ENCODE assay signal across 28 mouse cellular contexts in the genomic region with DNA sequence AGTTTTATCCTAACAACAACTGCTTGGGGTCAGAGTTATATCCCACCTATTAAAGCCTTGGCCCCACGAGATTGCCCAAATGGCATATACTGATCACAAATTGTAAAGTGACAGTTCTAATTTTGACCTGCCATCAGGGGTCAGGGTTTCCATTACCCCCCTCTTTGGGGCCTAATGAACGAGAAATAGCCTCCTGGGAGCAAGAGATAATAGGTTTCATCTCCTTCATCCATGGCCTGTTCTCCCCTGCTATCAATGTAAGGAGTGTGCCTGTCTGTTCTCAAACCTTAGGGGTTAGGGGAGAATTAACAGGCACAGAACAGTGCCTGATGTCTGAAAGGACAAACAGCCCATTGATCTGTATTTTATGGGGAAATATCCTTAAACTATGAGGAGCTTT. TPM values are rescaled to one million over a fixed set of nuclear protein-coding genes. Genes with fewer than 3 reads are reported as not detected.
DNase-seq lines count a peak whose midpoint lies in the region; ATAC-seq and TF ChIP-seq lines count a peak whose summit lies in the region.
"Had no signal": no experiment of that assay in that cellular context is flagged by ENCODE, and none has a peak within 500 bp of the region (broad histone marks: within the 10 kb centered on the region; RNA-seq: fewer than 3 reads in every experiment).

No protein-coding gene starts in this region.

- H3K4me2 ChIP-seq in hindbrain, embryonic 11.5 days (replicated peaks; ENCODE audit: low read depth, low read length), result no peak overlapping the region
- H3K4me2 ChIP-seq in hindbrain, embryonic 12.5 days (replicated peaks), result no peak overlapping the region
- no peak overlapping the region for H3K4me2 ChIP-seq in liver, embryonic 15.5 days
- H3K4me2 ChIP-seq: embryonic facial prominence, embryonic 12.5 days; embryonic facial prominence, embryonic 15.5 days; heart, embryonic 13.5 days; hindbrain, embryonic 13.5 days had no signal

- no peaks in the 10 kb centered on the region; the same call in 1 of the 2 replicates for H3K9me3 ChIP-seq in hindbrain, embryonic 11.5 days (ENCODE audit: control insufficient read depth, low read length)
- H3K9me3 ChIP-seq in hindbrain, embryonic 12.5 days (replicated peaks), result no peaks in the 10 kb centered on the region
- no peaks in the 10 kb centered on the region for H3K9me3 ChIP-seq in liver, embryonic 15.5 days (replicated peaks)
- H3K9me3 ChIP-seq in embryonic facial prominence, embryonic 10.5 days, result no peaks in the 10 kb centered on the region
- H3K9me3 ChIP-seq: embryonic facial prominence, embryonic 12.5 days; embryonic facial prominence, embryonic 15.5 days; G1E; heart, embryonic 10.5 days; heart, embryonic 13.5 days; hindbrain, embryonic 13.5 days had no signal

- H3K9ac ChIP-seq in hindbrain, embryonic 11.5 days (ENCODE audit: low read depth, low read length), result no peak overlapping the region
- H3K9ac ChIP-seq in hindbrain, embryonic 12.5 days, result no peak overlapping the region
- no peak overlapping the region for H3K9ac ChIP-seq in liver, embryonic 15.5 days
- H3K9ac ChIP-seq: embryonic facial prominence, embryonic 12.5 days; embryonic facial prominence, embryonic 15.5 days; forebrain, postnatal 0 days; heart, embryonic 13.5 days; hindbrain, embryonic 13.5 days had no signal

- H3K27me3 ChIP-seq in hindbrain, embryonic 11.5 days (ENCODE audit: control insufficient read depth, insufficient read depth, low read length), result no peaks in the 10 kb centered on the region
- no peaks in the 10 kb centered on the region for H3K27me3 ChIP-seq in hindbrain, embryonic 12.5 days
- H3K27me3 ChIP-seq in spleen, adult 2 months (ENCODE audit: control insufficient read depth, insufficient read depth, low read length), result no peaks in the 10 kb centered on the region
- no peaks in the 10 kb centered on the region for H3K27me3 ChIP-seq in liver, embryonic 15.5 days
- H3K27me3 ChIP-seq in embryonic facial prominence, embryonic 10.5 days (replicated peaks; ENCODE audit: low read depth, poor library complexity, severe bottlenecking), result no peaks in the 10 kb centered on the region
- H3K27me3 ChIP-seq: CH12.LX; embryonic facial prominence, embryonic 12.5 days; embryonic facial prominence, embryonic 15.5 days; heart, embryonic 13.5 days; hindbrain, embryonic 13.5 days had no signal

- no peak overlapping the region for H3K4me3 ChIP-seq in hindbrain, embryonic 11.5 days (ENCODE audit: low read depth, low read length)
- H3K4me3 ChIP-seq in hindbrain, embryonic 12.5 days, result no peak overlapping the region
- H3K4me3 ChIP-seq in spleen, adult 2 months (ENCODE audit: extremely low read depth, insufficient read depth, insufficient read length), result no peak overlapping the region
- no peak overlapping the region for H3K4me3 ChIP-seq in liver, embryonic 15.5 days (replicated peaks)
- no peak overlapping the region for H3K4me3 ChIP-seq in lung, adult 2 months (replicated peaks; ENCODE audit: extremely low read depth, low read depth, low read length)
- no peak overlapping the region for H3K4me3 ChIP-seq in embryonic facial prominence, embryonic 10.5 days
- H3K4me3 ChIP-seq: embryonic facial prominence, embryonic 12.5 days; embryonic facial prominence, embryonic 15.5 days; gastrocnemius, adult 2 months; heart, embryonic 10.5 days; heart, embryonic 13.5 days; hindbrain, embryonic 13.5 days had no signal

- DNase-seq in hindbrain, embryonic 11.5 days (ENCODE audit: low spot score), result no peak
- no peak for DNase-seq in spleen, adult 2 months (ENCODE audit: low read depth in 1 of 2, low spot score in 2 of 2)
- DNase-seq in spleen, postnatal 14 days (ENCODE audit: low spot score in 2 of 2), result no peak
- DNase-seq in lung, adult 2 months, result no peak
- no peak for DNase-seq in embryonic facial prominence, embryonic 10.5 days (ENCODE audit: low spot score)
- DNase-seq: adrenal gland, postnatal 10 days; adrenal gland, postnatal 36 days; cerebellum, adult 18-20 months; cerebellum, adult 9-10 months; cerebellum, postnatal 14 days; forebrain, postnatal 0 days; gastrocnemius, adult 2 months; gastrocnemius, postnatal 14 days; heart, adult 18-20 months; heart, postnatal 14 days; heart, postnatal 4 days had no signal

- ATAC-seq in hindbrain, embryonic 11.5 days (ENCODE audit: low FRiP score), result peak; percentile 49; the same call in 1 of the 2 replicates
- ATAC-seq in hindbrain, embryonic 12.5 days (ENCODE audit: low FRiP score), result no peak
- peak; percentile 40; the same call in 1 of the 2 replicates for ATAC-seq in liver, embryonic 15.5 days (ENCODE audit: insufficient read depth)
- ATAC-seq: activated CD4-positive, CD25-positive, alpha-beta regulatory T cell, adult 4 months; forebrain, embryonic 14.5 days; forebrain, postnatal 0 days; hindbrain, embryonic 16.5 days had no signal

- 32% methylated on average over 2 of the region's 2 CpGs for WGBS in hindbrain, embryonic 11.5 days
- 35% methylated on average over 2 of the region's 2 CpGs for WGBS in hindbrain, embryonic 12.5 days
- 70% methylated on average over 2 of the region's 2 CpGs for WGBS in spleen, adult 2 months
- 30% methylated on average over 2 of the region's 2 CpGs for WGBS in liver, embryonic 15.5 days (ENCODE audit: insufficient replicate concordance)
- WGBS in lung, adult 2 months, result 63% methylated on average over 2 of the region's 2 CpGs
- WGBS in embryonic facial prominence, embryonic 10.5 days, result 46% methylated on average over 2 of the region's 2 CpGs

- H3K4me1 ChIP-seq in hindbrain, embryonic 11.5 days (replicated peaks; ENCODE audit: control insufficient read depth, insufficient read depth, low read length), result no peaks in the 10 kb centered on the region
- peaks cover 2% of the 10 kb centered on the region for H3K4me1 ChIP-seq in hindbrain, embryonic 12.5 days
- H3K4me1 ChIP-seq in spleen, adult 2 months (ENCODE audit: control insufficient read depth, insufficient read depth, insufficient read length), result peaks cover 10% of the 10 kb centered on the region; the same call in 1 of the 2 replicates
- peaks cover 4% of the 10 kb centered on the region; the same call in 1 of the 2 replicates for H3K4me1 ChIP-seq in liver, embryonic 15.5 days (replicated peaks)
- no peaks in the 10 kb centered on the region for H3K4me1 ChIP-seq in lung, adult 2 months (ENCODE audit: control insufficient read depth, insufficient read depth, low read length)
- H3K4me1 ChIP-seq in embryonic facial prominence, embryonic 10.5 days, result peaks cover 3% of the 10 kb centered on the region
- H3K4me1 ChIP-seq: embryonic facial prominence, embryonic 12.5 days; embryonic facial prominence, embryonic 15.5 days; heart, embryonic 13.5 days had no signal

- no peak for TF ChIP-seq POLR2A in spleen, adult 2 months (IDR thresholded peaks at IDR 0.05; ENCODE audit: low read depth, low read length)
- no peak for TF ChIP-seq POLR2A in lung, adult 2 months (IDR thresholded peaks at IDR 0.05; ENCODE audit: borderline replicate concordance, extremely low read depth, low read depth, low read length)

- H3K36me3 ChIP-seq in hindbrain, embryonic 11.5 days (ENCODE audit: control insufficient read depth, insufficient read depth, low read length), result no peaks in the 10 kb centered on the region
- no peaks in the 10 kb centered on the region for H3K36me3 ChIP-seq in hindbrain, embryonic 12.5 days
- no peaks in the 10 kb centered on the region for H3K36me3 ChIP-seq in spleen, adult 2 months (ENCODE audit: control insufficient read depth, insufficient read depth, low read length)
- H3K36me3 ChIP-seq in liver, embryonic 15.5 days (replicated peaks), result no peaks in the 10 kb centered on the region
- H3K36me3 ChIP-seq in embryonic facial prominence, embryonic 10.5 days (replicated peaks), result no peaks in the 10 kb centered on the region
- H3K36me3 ChIP-seq: embryonic facial prominence, embryonic 12.5 days; embryonic facial prominence, embryonic 15.5 days; G1E; heart, embryonic 10.5 days; heart, embryonic 13.5 days; hindbrain, embryonic 13.5 days had no signal

- no peak overlapping the region for H3K27ac ChIP-seq in hindbrain, embryonic 11.5 days (ENCODE audit: low read depth, low read length)
- H3K27ac ChIP-seq in hindbrain, embryonic 12.5 days, result no peak overlapping the region
- peak overlapping the region; percentile 29; the same call in 1 of the 2 replicates for H3K27ac ChIP-seq in spleen, adult 2 months (ENCODE audit: insufficient read depth, low read length)
- no peak overlapping the region for H3K27ac ChIP-seq in liver, embryonic 15.5 days (replicated peaks)
- no peak overlapping the region for H3K27ac ChIP-seq in embryonic facial prominence, embryonic 10.5 days (replicated peaks)
- H3K27ac ChIP-seq: embryonic facial prominence, embryonic 12.5 days; embryonic facial prominence, embryonic 15.5 days; gastrocnemius, adult 2 months; heart, embryonic 10.5 days; heart, embryonic 13.5 days; hindbrain, embryonic 13.5 days had no signal

- no peak for TF ChIP-seq CTCF in spleen, adult 2 months (IDR thresholded peaks at IDR 0.05; ENCODE audit: extremely low read depth, insufficient read depth, insufficient read length, insufficient replicate concordance)
- TF ChIP-seq CTCF in lung, adult 2 months (IDR thresholded peaks at IDR 0.05; ENCODE audit: insufficient read depth, low read length), result no peak

RNA-seq across cellular contexts. Expression of a gene that starts 7.6 kb away (rescaled TPM):
- 372 and 407 TPM in 2 replicates for polyA plus RNA-seq in hindbrain, embryonic 11.5 days (2014; fragmentation: Nextera tagmentation; extraction: Ambion mirVana)
- polyA plus RNA-seq in hindbrain, embryonic 12.5 days (2016; fragmentation: Nextera tagmentation; extraction: Ambion mirVana), result 265 and 269 TPM in 2 replicates
- 10.4 and 12.7 TPM in 2 replicates for polyA plus RNA-seq in spleen, adult 2 months (2012; rRNA removed)
- polyA plus RNA-seq in liver, embryonic 15.5 days (2015; fragmentation: Nextera tagmentation; extraction: Ambion mirVana), result 69.6 and 83.5 TPM in 2 replicates
- 10.8 and 20.7 TPM in 2 replicates for polyA plus RNA-seq in lung, adult 2 months (2012; rRNA removed)
- polyA plus RNA-seq in embryonic facial prominence, embryonic 10.5 days (2016; fragmentation: Nextera tagmentation; extraction: Ambion mirVana), result 367 and 371 TPM in 2 replicates

RNA-seq across cellular contexts. Expression of a gene that starts 40.7 kb away (rescaled TPM):
- 30.0 TPM in 2 replicates for polyA plus RNA-seq in hindbrain, embryonic 11.5 days (2014; fragmentation: Nextera tagmentation; extraction: Ambion mirVana)
- 42.8 and 54.3 TPM in 2 replicates for polyA plus RNA-seq in hindbrain, embryonic 12.5 days (2016; fragmentation: Nextera tagmentation; extraction: Ambion mirVana)
- 5.0 and 6.0 TPM in 2 replicates for polyA plus RNA-seq in spleen, adult 2 months (2012; rRNA removed)
- 4.2 and 4.8 TPM in 2 replicates for polyA plus RNA-seq in liver, embryonic 15.5 days (2015; fragmentation: Nextera tagmentation; extraction: Ambion mirVana)
- 32.7 and 54.1 TPM in 2 replicates for polyA plus RNA-seq in lung, adult 2 months (2012; rRNA removed)
- polyA plus RNA-seq in embryonic facial prominence, embryonic 10.5 days (2016; fragmentation: Nextera tagmentation; extraction: Ambion mirVana), result 34.0 and 38.4 TPM in 2 replicates
